Mouse (Mus musculus) heart, postnatal 0 days (tissue): ENCODE measurements around the gene Zc3h7a. TPM values are rescaled to one million over a fixed set of nuclear protein-coding genes. Genes with fewer than 3 reads are reported as not detected.

ENCODE experiments used
- ATAC-seq: fragments of 200-750 bp; cut with Nextera tagmentation; 2 replicates; pipeline ENCODE4 v1.8.0; 2017; ENCODE audit warnings: low read depth, moderate number of reproducible peaks, moderate library complexity; ENCODE audit not compliant: insufficient read depth
- DNase-seq: peaks from one replicate; pipeline ENCODE4 v3.0.0-alpha.2; 2016; ENCODE audit warnings: low spot score
- H3K27ac ChIP-seq: fragments of 300-500 bp; sonication (generic); 2 replicates; pipeline ENCODE4 v1.5.1; 2014; ENCODE audit warnings: low read depth, mild to moderate bottlenecking
- H3K27me3 ChIP-seq: fragments of 300-500 bp; sonication (generic); 2 replicates; pipeline ENCODE4 v1.6.1; 2014; ENCODE audit warnings: low read length, mixed read lengths; ENCODE audit not compliant: control insufficient read depth, insufficient read depth
- H3K36me3 ChIP-seq: fragments of 300-500 bp; sonication (generic); replicated peaks from 2 replicates; pipeline ENCODE4 v1.6.1; 2014; ENCODE audit warnings: low read length, mixed read lengths; ENCODE audit not compliant: control insufficient read depth, insufficient read depth
- H3K4me1 ChIP-seq: fragments of 300-500 bp; sonication (generic); 2 replicates; pipeline ENCODE4 v1.6.1; 2014; ENCODE audit warnings: antibody characterized with exemption; ENCODE audit not compliant: control insufficient read depth, insufficient read depth
- H3K4me2 ChIP-seq: fragments of 300-500 bp; sonication (generic); 2 replicates; pipeline ENCODE4 v1.6.1; 2014; ENCODE audit warnings: low read depth, mild to moderate bottlenecking, low read length, moderate library complexity
- H3K4me3 ChIP-seq: fragments of 300-500 bp; sonication (generic); 2 replicates; pipeline ENCODE4 v1.5.1; 2014; ENCODE audit warnings: low read depth, low read length
- H3K9ac ChIP-seq: fragments of 300-500 bp; sonication (generic); replicated peaks from 2 replicates; pipeline ENCODE4 v1.6.1; 2014; ENCODE audit warnings: low read depth, low read length, mixed read lengths
- H3K9me3 ChIP-seq: fragments of 300-500 bp; sonication (generic); replicated peaks from 2 replicates; pipeline ENCODE4 v1.6.1; 2016; ENCODE audit warnings: low read length; ENCODE audit not compliant: control insufficient read depth
- CTCF ChIP-seq: IDR thresholded peaks from 2 replicates; pipeline ENCODE4 v1.5.1; 2016; ENCODE audit warnings: antibody characterized with exemption, control low read depth, low read depth
- EP300 ChIP-seq: IDR thresholded peaks from 2 replicates; pipeline ENCODE4 v1.6.1; 2016; ENCODE audit warnings: antibody characterized with exemption, low read depth
- WGBS: fragments of 180-500 bp; shearing (Covaris S2); extraction: QIAGEN DNeasy Blood & Tissue Kit; methylation state at CpG from one replicate; pipeline ENCODE4 v1.1.7; 2014; 5-methylcytosine and 5-hydroxymethylcytosine counted together
- polyA plus RNA-seq: library from polyadenylated mRNA; unstranded; fragments of >200 nt; fragmentation: Nextera tagmentation; extraction: Ambion mirVana; gene quantifications from 2 replicates; pipeline ENCODE4 v1.2.1, GENCODE M21; 2015
- total RNA-seq: library from RNA; depleted of rRNA; stranded (reverse); fragments of >200 nt; gene quantifications from 2 replicates; pipeline ENCODE4 v1.2.3, GENCODE M21; 2014; ENCODE audit warnings: low replicate concordance

Zc3h7a gene
- total and polyA plus RNA-seq, 2 experiments from 2014 or later, result 30.3 to 51.7 TPM

- DNase-seq, result no peak
- no peaks in the 10 kb centered on the region for H3K9me3 ChIP-seq
- peaks cover 46% of the 10 kb centered on the region for H3K36me3 ChIP-seq
- peaks cover 20% of the 10 kb centered on the region for H3K4me1 ChIP-seq
- 70% methylated on average over 6 of the region's 6 CpGs for WGBS
- peak overlapping the region; percentile 86; the same call in 1 of the 2 replicates for H3K9ac ChIP-seq
- peak overlapping the region; percentile 89 for H3K4me3 ChIP-seq
- ATAC-seq, result no peak
- peak overlapping the region; percentile 80 for H3K4me2 ChIP-seq
- TF ChIP-seq EP300 (no peak), CTCF (no peak)
- H3K27me3 ChIP-seq, result no peaks in the 10 kb centered on the region
- no peak overlapping the region for H3K27ac ChIP-seq
These were observed 25.7 kb upstream of the Zc3h7a start for GRCm38 (mm10) chr16:11201740-11202394.

DNA sequence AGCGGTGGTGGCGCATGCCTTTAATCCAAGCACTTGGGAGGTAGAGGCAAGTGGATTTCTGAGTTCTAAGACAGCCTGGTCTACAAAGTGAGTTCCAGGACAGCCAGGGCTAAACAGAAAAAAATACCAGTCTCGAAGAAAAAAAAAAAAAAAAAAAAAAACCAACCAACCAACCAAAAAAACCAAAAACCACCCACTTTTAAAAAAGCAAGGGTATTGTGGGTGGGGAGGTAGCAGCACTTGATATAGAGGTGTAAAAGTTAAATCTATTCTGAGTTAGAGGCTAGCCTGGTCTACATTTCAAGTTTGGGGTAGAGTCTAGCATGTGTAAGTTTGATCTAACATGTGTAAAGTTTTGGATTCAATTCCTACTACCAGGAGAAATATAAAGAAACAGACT is 24.1 kb upstream of the Zc3h7a start:
- H3K4me2 ChIP-seq, result no peak overlapping the region
- H3K27me3 ChIP-seq, result no peaks in the 10 kb centered on the region
- H3K4me1 ChIP-seq, result peaks cover 20% of the 10 kb centered on the region
- TF ChIP-seq CTCF, result no peak
- no peak for TF ChIP-seq EP300
- H3K9me3 ChIP-seq, result no peaks in the 10 kb centered on the region
- no peak overlapping the region for H3K9ac ChIP-seq
- no peak overlapping the region for H3K27ac ChIP-seq
- no peak overlapping the region for H3K4me3 ChIP-seq
- 87% methylated on average over 3 of the region's 3 CpGs for WGBS
- DNase-seq (no peak), ATAC-seq (no peak)
- H3K36me3 ChIP-seq, result peaks cover 62% of the 10 kb centered on the region

GRCm38 (mm10) chr16:11198467-11198866 is 22.3 kb upstream of the Zc3h7a start:
- DNase-seq, result no peak
- whole genome bisulfite sequencing, result 61% methylated on average over 2 of the region's 2 CpGs
- H3K9ac ChIP-seq, result no peak overlapping the region
- H3K4me2 ChIP-seq, result no peak overlapping the region
- no peak for ATAC-seq
- no peak for TF ChIP-seq EP300
- TF ChIP-seq CTCF, result no peak
- H3K9me3 ChIP-seq, result no peaks in the 10 kb centered on the region
- H3K27ac ChIP-seq, result no peak overlapping the region
- H3K4me1 ChIP-seq, result peaks cover 12% of the 10 kb centered on the region
- peaks cover 80% of the 10 kb centered on the region for H3K36me3 ChIP-seq
- no peak overlapping the region for H3K4me3 ChIP-seq
- H3K27me3 ChIP-seq, result no peaks in the 10 kb centered on the region

- DNase-seq (no peak), ATAC-seq (no peak)
- WGBS, result 84% methylated on average over 4 of the region's 4 CpGs
- no peak overlapping the region for H3K4me3 ChIP-seq
- no peak overlapping the region for H3K27ac ChIP-seq
- H3K4me2 ChIP-seq, result no peak overlapping the region
- H3K27me3 ChIP-seq, result no peaks in the 10 kb centered on the region
- TF ChIP-seq CTCF (no peak), EP300 (no peak)
- no peaks in the 10 kb centered on the region for H3K9me3 ChIP-seq
- no peak overlapping the region for H3K9ac ChIP-seq
- H3K4me1 ChIP-seq, result peaks cover 7% of the 10 kb centered on the region; the same call in 1 of the 2 replicates
- H3K36me3 ChIP-seq, result peaks cover 94% of the 10 kb centered on the region
These were observed 20.9 kb upstream of the Zc3h7a start for GRCm38 (mm10) chr16:11197052-11197451.

DNA sequence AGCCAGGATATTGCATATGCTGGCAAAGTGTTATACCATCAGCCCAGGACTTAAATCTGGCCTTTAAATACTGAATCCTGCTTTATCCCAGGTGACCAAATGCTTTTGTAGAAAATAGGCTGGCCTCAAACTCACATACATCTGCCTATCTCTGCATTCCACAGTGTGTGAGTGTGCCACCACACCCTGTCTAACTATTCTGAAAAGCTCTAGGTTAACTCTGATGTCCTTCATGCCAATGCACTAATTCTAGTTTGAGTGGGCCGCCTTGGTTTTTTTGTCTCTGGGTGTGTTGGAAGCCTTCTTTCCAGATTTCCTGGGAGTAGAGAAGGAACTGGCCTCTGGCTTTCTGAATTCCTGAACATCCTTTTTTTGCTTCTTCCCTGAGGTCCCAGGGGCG is 17.0 kb upstream of the Zc3h7a start:
- Histone ChIP-seq H3K27ac (no peak overlapping the region), H3K4me3 (no peak overlapping the region), H3K9ac (no peak overlapping the region), H3K4me1 (no peaks in the 10 kb centered on the region), H3K9me3 (no peaks in the 10 kb centered on the region), H3K4me2 (no peak overlapping the region), H3K36me3 (peaks cover 62% of the 10 kb centered on the region), H3K27me3 (no peaks in the 10 kb centered on the region)
- ATAC-seq, result no peak
- no peak for TF ChIP-seq EP300
- TF ChIP-seq CTCF, result no peak
- WGBS, result 87% methylated on average over 2 of the region's 2 CpGs
- DNase-seq, result no peak

DNA sequence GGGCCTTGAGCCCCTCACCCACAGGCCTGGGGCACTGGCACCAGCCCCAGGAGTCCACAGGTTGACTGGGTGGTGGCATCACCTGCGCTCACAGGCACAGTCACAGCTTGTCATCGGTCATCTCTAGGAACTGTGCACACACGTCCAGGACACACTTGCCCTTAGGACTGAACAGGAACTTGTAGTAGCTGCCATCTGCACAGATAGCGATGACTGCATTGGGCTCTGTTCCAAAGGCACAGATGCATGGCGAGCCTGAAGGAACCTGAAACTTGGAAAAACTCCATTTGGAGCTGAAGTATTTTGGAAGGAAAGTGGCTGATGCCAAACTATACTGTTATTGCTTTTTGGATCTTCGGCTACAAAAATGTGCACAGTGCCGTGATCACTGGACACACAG is 14.0 kb upstream of the Zc3h7a start:
- 60% methylated on average over 7 of the region's 7 CpGs for WGBS
- DNase-seq (no peak), ATAC-seq (no peak)
- no peaks in the 10 kb centered on the region for H3K9me3 ChIP-seq
- H3K4me3 ChIP-seq, result no peak overlapping the region
- H3K4me1 ChIP-seq, result no peaks in the 10 kb centered on the region
- no peak for TF ChIP-seq EP300
- no peak for TF ChIP-seq CTCF
- no peaks in the 10 kb centered on the region for H3K27me3 ChIP-seq
- H3K27ac ChIP-seq, result no peak overlapping the region
- no peak overlapping the region for H3K4me2 ChIP-seq
- H3K9ac ChIP-seq, result no peak overlapping the region
- H3K36me3 ChIP-seq, result peaks cover 31% of the 10 kb centered on the region
